Mouse (Mus musculus) bone marrow macrophage, adult 2 months (primary cell): Measurements from ENCODE around the gene Zfand2a.

Source experiments
- CTCF ChIP-seq: IDR thresholded peaks from 2 replicates; pipeline ENCODE4 v1.5.1; 2012; ENCODE audit warnings: low read depth, mild to moderate bottlenecking, low read length, moderate library complexity
- POLR2A ChIP-seq: IDR thresholded peaks from 2 replicates; pipeline ENCODE4 v1.6.1; 2012; ENCODE audit warnings: mild to moderate bottlenecking, low read depth, low read length, borderline replicate concordance

DNA sequence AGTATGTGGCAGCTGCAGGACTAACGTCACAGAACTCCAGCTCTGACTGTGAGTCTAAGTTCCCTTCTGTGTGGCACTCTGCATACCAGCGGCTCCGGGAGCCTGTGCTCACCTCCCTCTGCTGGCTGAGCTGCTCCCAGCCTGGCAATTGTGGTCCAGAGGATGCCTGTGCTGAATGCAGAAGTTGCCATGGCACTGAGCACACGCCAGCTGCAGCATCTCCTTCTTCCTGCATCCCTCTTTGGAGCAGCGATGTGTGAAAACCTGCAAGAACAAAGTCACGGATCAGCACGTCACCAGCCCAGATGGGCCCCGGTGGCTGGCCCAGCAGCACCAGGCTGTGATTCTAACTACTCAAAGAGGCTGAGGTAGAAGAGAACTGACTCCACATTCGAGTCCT, 9.6 kb downstream of the Zfand2a start:
- TF ChIP-seq CTCF (no peak), POLR2A (no peak)
